Mouse (Mus musculus): ENCODE results near the gene Sowaha.

DNA sequence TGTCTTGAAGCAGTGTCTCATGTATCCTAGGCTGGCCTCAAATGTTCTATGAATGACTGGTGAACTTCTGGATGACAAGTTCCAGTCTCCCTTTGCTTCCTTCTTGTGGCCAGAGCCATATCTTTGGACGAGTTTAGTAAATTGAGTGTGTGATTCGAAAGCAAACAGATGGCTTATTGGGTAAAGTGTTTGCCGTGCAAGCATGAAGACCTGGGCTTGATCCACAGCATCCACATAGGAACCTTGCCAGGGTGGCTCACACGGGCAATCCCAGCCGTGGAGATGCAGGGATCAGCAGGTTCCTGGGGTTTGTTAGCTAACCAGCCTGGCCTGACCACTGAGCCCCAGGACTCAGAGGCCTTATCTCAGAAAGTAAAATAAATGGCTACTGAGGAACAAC is 27.0 kb downstream of the Sowaha start:
- TF ChIP-seq CTCF (IDR thresholded peaks at IDR 0.05; ENCODE audit: low read depth, low read length): no peak
- no peak for TF ChIP-seq GATA1 (IDR thresholded peaks at IDR 0.05; ENCODE audit: borderline replicate concordance, low read length)
- no peak for TF ChIP-seq TAL1 (conservative IDR thresholded peaks at IDR 0.05; ENCODE audit: low read depth, low read length)
- no peak for TF ChIP-seq POLR2AphosphoS5 (IDR thresholded peaks at IDR 0.05; ENCODE audit: insufficient replicate concordance, low read depth, low read length)
- TF ChIP-seq GATA2 (IDR thresholded peaks at IDR 0.05; ENCODE audit: borderline replicate concordance, low read depth, low read length): no peak
